Comparison of ENCODE assay signal across 10 mouse cellular contexts in the genomic region with DNA sequence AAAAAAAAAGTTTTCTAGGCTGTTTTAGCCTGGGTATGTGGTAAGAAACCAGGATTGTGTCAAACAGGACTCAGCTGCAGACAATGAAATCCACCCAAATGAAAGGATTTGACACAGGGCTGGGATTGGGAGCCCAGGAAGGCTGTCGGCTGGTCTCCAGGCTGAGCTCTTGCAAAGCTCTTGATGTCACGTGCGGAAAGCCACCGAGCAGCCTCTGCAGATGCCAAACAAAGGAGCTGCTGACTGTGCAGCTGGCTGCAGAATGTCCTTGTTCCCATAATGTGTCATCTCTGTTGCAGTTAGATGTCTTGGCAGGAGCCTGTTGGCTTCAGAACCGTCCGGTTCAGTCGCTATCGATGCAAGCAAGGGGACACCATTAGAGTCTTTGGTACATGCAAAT. TPM values are rescaled to one million over a fixed set of nuclear protein-coding genes. Genes with fewer than 3 reads are reported as not detected.
DNase-seq lines count a peak whose midpoint lies in the region; ATAC-seq lines count a peak whose summit lies in the region.
"Had no signal": no experiment of that assay in that cellular context is flagged by ENCODE, and none has a peak within 500 bp of the region (broad histone marks: within the 10 kb centered on the region; RNA-seq: fewer than 3 reads in every experiment).

No protein-coding gene starts in this region.

- ATAC-seq in hindbrain, embryonic 12.5 days (ENCODE audit: low FRiP score) = no peak
- peak; percentile 81 for ATAC-seq in forebrain, embryonic 13.5 days
- ATAC-seq in erythroid progenitor cell, adult 5-6 weeks (replicated peaks; ENCODE audit: low FRiP score, poor library complexity, severe bottlenecking) = no peak
- ATAC-seq: inflammation-experienced regulatory T-cells, adult 6 months had no signal

- no peaks in the 10 kb centered on the region for H3K27me3 ChIP-seq in hindbrain, embryonic 10.5 days (ENCODE audit: insufficient read depth, poor library complexity, severe bottlenecking)
- no peaks in the 10 kb centered on the region for H3K27me3 ChIP-seq in hindbrain, embryonic 12.5 days
- H3K27me3 ChIP-seq in forebrain, embryonic 13.5 days = no peaks in the 10 kb centered on the region
- H3K27me3 ChIP-seq: limb, embryonic 15.5 days had no signal

- H3K36me3 ChIP-seq in hindbrain, embryonic 10.5 days = no peaks in the 10 kb centered on the region
- no peaks in the 10 kb centered on the region for H3K36me3 ChIP-seq in hindbrain, embryonic 12.5 days
- H3K36me3 ChIP-seq in forebrain, embryonic 13.5 days (ENCODE audit: poor library complexity, severe bottlenecking) = no peaks in the 10 kb centered on the region
- H3K36me3 ChIP-seq: limb, embryonic 15.5 days had no signal

- peak overlapping the region; percentile 40; the same call in 1 of the 2 replicates for H3K27ac ChIP-seq in hindbrain, embryonic 10.5 days
- no peak overlapping the region for H3K27ac ChIP-seq in hindbrain, embryonic 12.5 days
- no peak overlapping the region for H3K27ac ChIP-seq in forebrain, embryonic 13.5 days
- H3K27ac ChIP-seq: limb, embryonic 15.5 days had no signal

- H3K9me3 ChIP-seq in hindbrain, embryonic 10.5 days = no peaks in the 10 kb centered on the region
- no peaks in the 10 kb centered on the region for H3K9me3 ChIP-seq in hindbrain, embryonic 12.5 days (replicated peaks)
- H3K9me3 ChIP-seq in forebrain, embryonic 13.5 days (replicated peaks) = no peaks in the 10 kb centered on the region
- H3K9me3 ChIP-seq: limb, embryonic 15.5 days had no signal

- no peak overlapping the region for H3K4me2 ChIP-seq in hindbrain, embryonic 12.5 days (replicated peaks)
- no peak overlapping the region for H3K4me2 ChIP-seq in forebrain, embryonic 13.5 days
- H3K4me2 ChIP-seq: limb, embryonic 15.5 days had no signal

- H3K9ac ChIP-seq in hindbrain, embryonic 12.5 days = no peak overlapping the region
- no peak overlapping the region for H3K9ac ChIP-seq in forebrain, embryonic 13.5 days
- H3K9ac ChIP-seq: limb, embryonic 15.5 days had no signal

- H3K4me3 ChIP-seq in hindbrain, embryonic 10.5 days = no peak overlapping the region
- no peak overlapping the region for H3K4me3 ChIP-seq in hindbrain, embryonic 12.5 days
- no peak overlapping the region for H3K4me3 ChIP-seq in forebrain, embryonic 13.5 days
- H3K4me3 ChIP-seq: limb, embryonic 15.5 days had no signal

- DNase-seq in hindbrain, embryonic 10.5 days (ENCODE audit: low spot score) = peak; percentile 33
- peak; percentile 23 to 41 for DNase-seq in adrenal gland, adult 18-20 months (ENCODE audit: low spot score in 2 of 2)
- peak; percentile 58 for DNase-seq in lung, postnatal 36 days
- DNase-seq in gastrocnemius, postnatal 4 days (ENCODE audit: low spot score in 2 of 2) = no peak
- DNase-seq in thymus, postnatal 25 days = no peak

- 60% methylated on average over 8 of the region's 8 CpGs for WGBS in hindbrain, embryonic 10.5 days
- 63% methylated on average over 8 of the region's 8 CpGs for WGBS in hindbrain, embryonic 12.5 days
- 49% methylated on average over 8 of the region's 8 CpGs for WGBS in forebrain, embryonic 13.5 days

- peaks cover 5% of the 10 kb centered on the region for H3K4me1 ChIP-seq in hindbrain, embryonic 10.5 days (replicated peaks)
- H3K4me1 ChIP-seq in hindbrain, embryonic 12.5 days = no peaks in the 10 kb centered on the region
- H3K4me1 ChIP-seq in forebrain, embryonic 13.5 days = peaks cover 4% of the 10 kb centered on the region; the same call in 1 of the 2 replicates
- H3K4me1 ChIP-seq: limb, embryonic 15.5 days had no signal

RNA-seq across cellular contexts. Expression of gene Bbs10, which starts 56.1 kb away (rescaled TPM):
- polyA plus RNA-seq in hindbrain, embryonic 10.5 days (2016; fragmentation: Nextera tagmentation; extraction: Ambion mirVana) = 5.4 and 6.9 TPM in 2 replicates
- polyA plus RNA-seq in hindbrain, embryonic 12.5 days (2016; fragmentation: Nextera tagmentation; extraction: Ambion mirVana) = 6.5 and 6.7 TPM in 2 replicates
- 1 to 10 TPM; 3.8 to 4.4 TPM for total RNA-seq in adrenal gland, adult 18-20 months (2021)
- polyA plus RNA-seq in forebrain, embryonic 13.5 days (2015; fragmentation: Nextera tagmentation; extraction: Ambion mirVana) = 6.7 and 6.8 TPM in 2 replicates
- 1 to 10 TPM; 3.2 to 3.5 TPM for total RNA-seq in gastrocnemius, postnatal 4 days (2021)
- total RNA-seq in erythroid progenitor cell, adult 5-6 weeks (2015; ENCODE audit: low replicate concordance) = not detected in 2 replicates
- total RNA-seq in erythroid progenitor cell, adult 5-6 weeks (2017; ENCODE audit: low replicate concordance) = 0.26 and 2.6 TPM in 2 replicates

Comparison
In these comparisons a context has a peak if more than half of its experiments do, and no peak if none do; other contexts are left out.
1. DNase-seq: peak in hindbrain, embryonic 10.5 days (single experiment), adrenal gland, adult 18-20 months (2 of 2) and lung, postnatal 36 days (single experiment); none in gastrocnemius, postnatal 4 days (0 of 2) and thymus, postnatal 25 days (single experiment).